Mouse (Mus musculus) MEL (cell line): ENCODE measurements at regions not wholly inside any gene's neighbourhood (a gene's known extent, or its start where the extent isn't known, plus 50 kb on each side); places are given as distances from the start of the nearest gene placed in this dataset.

ENCODE experiments used
- DNase-seq: peaks from one replicate; pipeline ENCODE4 v3.0.0; 2011; ENCODE audit warnings: low read depth, low spot score
- H3K27ac ChIP-seq: 2 replicates; pipeline ENCODE4 v1.5.1; 2012; ENCODE audit warnings: low read depth, mild to moderate bottlenecking, control low read depth, low read length, moderate library complexity; ENCODE audit not compliant: control insufficient read depth
- H3K27me3 ChIP-seq, 2 experiments: fragments of 150-350 bp in 1 of 2; sonication (generic) in 1 of 2; 2 replicates each; pipeline ENCODE4 v1.6.1; 2012; ENCODE audit warnings: low read length in 2 of 2, mild to moderate bottlenecking in 2 of 2, improper control_type of control experiment in 1 of 2, moderate library complexity in 1 of 2; ENCODE audit not compliant: insufficient read depth in 2 of 2, control insufficient read depth in 1 of 2
- H3K36me3 ChIP-seq, 2 experiments: 2 replicates each; pipeline ENCODE4 v1.6.1; 2012 to 2014; ENCODE audit warnings: low read length in 2 of 2, improper control_type of control experiment in 1 of 2, inconsistent platforms in 1 of 2, mild to moderate bottlenecking in 1 of 2; ENCODE audit not compliant: insufficient read depth in 2 of 2, control insufficient read depth in 1 of 2
- H3K4me1 ChIP-seq, 2 experiments: fragments of 150-350 bp in 1 of 2; sonication (generic) in 1 of 2; 2 replicates each; pipeline ENCODE4 v1.6.1; 2012; ENCODE audit warnings: low read length in 2 of 2, improper control_type of control experiment in 1 of 2, mild to moderate bottlenecking in 1 of 2; ENCODE audit not compliant: insufficient read depth in 2 of 2, control insufficient read depth in 1 of 2
- H3K4me3 ChIP-seq, 2 experiments: fragments of 150-350 bp in 1 of 2; sonication (generic) in 1 of 2; 2 replicates each; pipeline ENCODE4 v1.5.1; 2012; ENCODE audit warnings: low read depth in 2 of 2, low read length in 2 of 2, mild to moderate bottlenecking in 2 of 2, moderate library complexity in 2 of 2, control low read depth in 1 of 2, improper control_type of control experiment in 1 of 2; ENCODE audit not compliant: control insufficient read depth in 1 of 2, insufficient read depth in 1 of 2
- H3K79me2 ChIP-seq: 2 replicates; pipeline ENCODE4 v1.6.1; 2012; ENCODE audit warnings: mild to moderate bottlenecking, low read length, moderate library complexity; ENCODE audit not compliant: control insufficient read depth, poor library complexity, insufficient read depth
- H3K9ac ChIP-seq: 2 replicates; pipeline ENCODE4 v1.6.1; 2012; ENCODE audit warnings: low read depth, mild to moderate bottlenecking, control low read depth, low read length, moderate library complexity; ENCODE audit not compliant: control insufficient read depth, poor library complexity, severe bottlenecking
- H3K9me3 ChIP-seq: fragments of 150-350 bp; sonication (generic); replicated peaks from 2 replicates; pipeline ENCODE4 v1.6.1; 2012; ENCODE audit warnings: mild to moderate bottlenecking, low read length, improper control_type of control experiment, moderate library complexity; ENCODE audit not compliant: insufficient read depth
- ELF1 ChIP-seq: IDR thresholded peaks from 2 replicates; pipeline ENCODE4 v1.6.1; 2014; ENCODE audit warnings: low read depth, mild to moderate bottlenecking, inconsistent platforms, low read length, improper control_type of control experiment, moderate library complexity
- EP300 ChIP-seq, 2 experiments: IDR thresholded peaks; 2 replicates each; pipeline ENCODE4 v1.6.1; 2011; ENCODE audit warnings: improper control_type of control experiment in 2 of 2, low read length in 2 of 2, low read depth in 1 of 2, mild to moderate bottlenecking in 1 of 2
- GATA1 ChIP-seq: IDR thresholded peaks from 2 replicates; pipeline ENCODE4 v1.6.1; 2011; ENCODE audit warnings: low read depth, low read length, improper control_type of control experiment
- HCFC1 ChIP-seq: IDR thresholded peaks from 2 replicates; pipeline ENCODE4 v1.6.1; 2012; ENCODE audit warnings: low read depth, mild to moderate bottlenecking, inconsistent platforms, low read length, improper control_type of control experiment, moderate library complexity
- JUND ChIP-seq: IDR thresholded peaks from 2 replicates; pipeline ENCODE4 v1.6.1; 2011; ENCODE audit warnings: low read depth, mild to moderate bottlenecking, improper control_type of control experiment, low read length
- KAT2A ChIP-seq: conservative IDR thresholded peaks from 2 replicates; pipeline ENCODE4 v1.6.1; 2012; ENCODE audit warnings: low read depth, low read length, improper control_type of control experiment, inconsistent platforms
- MAX ChIP-seq: IDR thresholded peaks from 2 replicates; pipeline ENCODE4 v1.6.1; 2011; ENCODE audit warnings: low read length, improper control_type of control experiment
- MXI1 ChIP-seq: IDR thresholded peaks from 2 replicates; pipeline ENCODE4 v1.6.1; 2011; ENCODE audit warnings: mild to moderate bottlenecking, low read depth, low read length, improper control_type of control experiment
- NELFE ChIP-seq: IDR thresholded peaks from 2 replicates; pipeline ENCODE4 v1.6.1; 2011; ENCODE audit warnings: low read depth, low read length, improper control_type of control experiment
- POLR2A ChIP-seq, 2 experiments: IDR thresholded peaks; 2 replicates each; pipeline ENCODE4 v1.6.1; 2011 to 2012; ENCODE audit warnings: low read length in 2 of 2, mild to moderate bottlenecking in 2 of 2, control low read depth in 1 of 2, improper control_type of control experiment in 1 of 2, low read depth in 1 of 2, moderate library complexity in 1 of 2; ENCODE audit not compliant: control insufficient read depth in 1 of 2, insufficient read depth in 1 of 2, poor library complexity in 1 of 2
- POLR2AphosphoS2 ChIP-seq: IDR thresholded peaks from 2 replicates; pipeline ENCODE4 v1.6.1; 2011; ENCODE audit warnings: low read length, improper control_type of control experiment
- POLR2AphosphoS5 ChIP-seq: IDR thresholded peaks from 2 replicates; pipeline ENCODE4 v1.6.1; 2012; ENCODE audit warnings: low read depth, borderline replicate concordance, mild to moderate bottlenecking, inconsistent platforms, low read length, moderate library complexity, mixed read lengths
- RAD21 ChIP-seq: IDR thresholded peaks from 2 replicates; pipeline ENCODE4 v1.6.1; 2011; ENCODE audit warnings: mild to moderate bottlenecking, low read depth, low read length, improper control_type of control experiment
- SMC3 ChIP-seq: IDR thresholded peaks from 2 replicates; pipeline ENCODE4 v1.6.1; 2011; ENCODE audit warnings: low read depth, low read length, improper control_type of control experiment
- TAL1 ChIP-seq: IDR thresholded peaks from 2 replicates; pipeline ENCODE4 v1.6.1; 2012; ENCODE audit warnings: mild to moderate bottlenecking, inconsistent platforms, low read length, moderate library complexity, mixed read lengths
- UBTF ChIP-seq: IDR thresholded peaks from 2 replicates; pipeline ENCODE4 v1.6.1; 2012; ENCODE audit warnings: low read depth, mild to moderate bottlenecking, inconsistent platforms, low read length, improper control_type of control experiment, moderate library complexity, borderline replicate concordance; ENCODE audit not compliant: insufficient read depth
- USF1 ChIP-seq: IDR thresholded peaks from 2 replicates; pipeline ENCODE4 v1.6.1; 2014; ENCODE audit warnings: low read depth, mild to moderate bottlenecking, inconsistent platforms, low read length, improper control_type of control experiment, moderate library complexity
- ZC3H11A ChIP-seq: IDR thresholded peaks from 2 replicates; pipeline ENCODE4 v1.6.1; 2012; ENCODE audit warnings: low read depth, mild to moderate bottlenecking, inconsistent platforms, low read length, improper control_type of control experiment
- ZKSCAN1 ChIP-seq: IDR thresholded peaks from 2 replicates; pipeline ENCODE4 v1.6.1; 2012; ENCODE audit warnings: low read depth, mild to moderate bottlenecking, inconsistent platforms, low read length, improper control_type of control experiment, moderate library complexity
- ZMIZ1 ChIP-seq: IDR thresholded peaks from 2 replicates; pipeline ENCODE4 v1.6.1; 2012; ENCODE audit warnings: low read depth, mild to moderate bottlenecking, inconsistent platforms, low read length, improper control_type of control experiment, moderate library complexity
- ZNF384 ChIP-seq: IDR thresholded peaks from 2 replicates; pipeline ENCODE4 v1.6.1; 2012; ENCODE audit warnings: low read depth, mild to moderate bottlenecking, inconsistent platforms, low read length, improper control_type of control experiment

- Histone ChIP-seq H3K9me3 (no peaks in the 10 kb centered on the region), H3K4me1 (no peaks in the 10 kb centered on the region), H3K9ac (no peak overlapping the region), H3K27me3 (no peaks in the 10 kb centered on the region; a peak in 1 of 4 replicates), H3K36me3 (no peaks in the 10 kb centered on the region), H3K4me3 (no peak overlapping the region), H3K27ac (no peak overlapping the region), H3K79me2 (no peaks in the 10 kb centered on the region)
- TF ChIP-seq RAD21 (no peak), USF1 (no peak), NELFE (no peak)
- no peak for DNase-seq
Measured at GRCm38 (mm10) chr9:113523173-113523572, 184.9 kb downstream of the Pdcd6ip start.

GRCm38 (mm10) chr9:113519727-113520126, 188.3 kb downstream of the Pdcd6ip start:
- Histone ChIP-seq H3K27ac (no peak overlapping the region), H3K9me3 (no peaks in the 10 kb centered on the region), H3K36me3 (no peaks in the 10 kb centered on the region), H3K27me3 (no peaks in the 10 kb centered on the region; a peak in 1 of 4 replicates), H3K9ac (no peak overlapping the region), H3K79me2 (no peaks in the 10 kb centered on the region), H3K4me1 (no peaks in the 10 kb centered on the region), H3K4me3 (no peak overlapping the region)
- no peak for DNase-seq
- TF ChIP-seq HCFC1 (no peak), GATA1 (no peak), KAT2A (no peak), TAL1 (no peak), JUND (no peak), ZC3H11A (no peak), MXI1 (no peak), UBTF (no peak), MAX (no peak), ELF1 (no peak), ZKSCAN1 (no peak), ZMIZ1 (no peak), ZNF384 (no peak), SMC3 (no peak), POLR2AphosphoS2 (no peak), EP300 (IDR thresholded peaks at IDR 0.05; ENCODE audit: low read depth in 1 of 2, low read length in 2 of 2) (no peak), POLR2A (IDR thresholded peaks at IDR 0.05; ENCODE audit: control insufficient read depth in 1 of 2, insufficient read depth in 1 of 2, low read depth in 1 of 2, low read length in 2 of 2, poor library complexity in 1 of 2) (no peak), POLR2AphosphoS5 (no peak)
